Mouse (Mus musculus): ENCODE measurements at regions not wholly inside any gene's neighbourhood (a gene's known extent, or its start where the extent isn't known, plus 50 kb on each side); places are given as distances from the start of the nearest gene placed in this dataset.

GRCm38 (mm10) chr1:144452141-144452540 lies 115.3 kb downstream of the Rgs21 start:
- TF ChIP-seq CTCF (IDR thresholded peaks at IDR 0.05; ENCODE audit: control insufficient read depth, insufficient read depth, insufficient read length) (no peak), USF1 (IDR thresholded peaks at IDR 0.05; ENCODE audit: low read depth) (no peak), CEBPB (IDR thresholded peaks at IDR 0.05; ENCODE audit: low read depth) (no peak), MAX (IDR thresholded peaks at IDR 0.05) (no peak), FOSL1 (IDR thresholded peaks at IDR 0.05; ENCODE audit: insufficient read depth, low read length, poor library complexity, severe bottlenecking) (no peak)
